Mouse (Mus musculus): ENCODE results near the gene Gm6871.

- TF ChIP-seq POLR2A (IDR thresholded peaks at IDR 0.05; ENCODE audit: extremely low read depth, insufficient read depth, low read length), result no peak
- no peak for TF ChIP-seq CTCF (IDR thresholded peaks at IDR 0.05; ENCODE audit: low read depth, low read length)
Observed at GRCm38 (mm10) chr7:41577956-41578355, 4.5 kb upstream of the Gm6871 start.
